Mouse (Mus musculus): ENCODE results near the gene Lexm. TPM values are rescaled to one million over a fixed set of nuclear protein-coding genes. Genes with fewer than 3 reads are reported as not detected.

Lexm gene
- total and polyA plus RNA-seq, 3 experiments = not detected

GRCm38 (mm10) chr4:106542211-106542610, 74.8 kb downstream of the Lexm start:
- no peak for DNase-seq

GRCm38 (mm10) chr4:106541491-106541890, 75.5 kb downstream of the Lexm start:
- DNase-seq = no peak

Other genes with a start within 250 kb of the Lexm start
- gene Pcsk9, start 152.9 kb downstream of the Lexm start, total RNA-seq (2021) = under 1 TPM in 1 of 2 experiments, not detected in 1; 0.12 TPM
- 0.23 and 0.31 TPM in 2 replicates for gene Pcsk9, start 152.9 kb downstream of the Lexm start, polyA plus RNA-seq (2012; rRNA removed)
- not detected for gene Bsnd, start 125.0 kb downstream of the Lexm start, total RNA-seq (2021)
- 0.07 and 0.08 TPM in 2 replicates for gene Bsnd, start 125.0 kb downstream of the Lexm start, polyA plus RNA-seq (2012; rRNA removed)
- gene Dhcr24, start 56.2 kb downstream of the Lexm start, total RNA-seq (2021) = 100 to 1,000 TPM in 1 of 2 experiments, 10 to 100 TPM in 1; 86.6 to 366 TPM
- gene Dhcr24, start 56.2 kb downstream of the Lexm start, polyA plus RNA-seq (2012; rRNA removed) = 253 and 508 TPM in 2 replicates
- under 1 TPM in 1 of 2 experiments, not detected in 1; 0.12 TPM for gene Ttc22, start 5.2 kb upstream of the Lexm start, total RNA-seq (2021)
- 0.04 TPM in 1 of 2 replicates, not detected in the other for gene Ttc22, start 5.2 kb upstream of the Lexm start, polyA plus RNA-seq (2012; rRNA removed)
- gene Pars2, start 33.8 kb upstream of the Lexm start, total RNA-seq (2021) = 1 to 10 TPM; 3.6 to 8.9 TPM
- gene Pars2, start 33.8 kb upstream of the Lexm start, polyA plus RNA-seq (2012; rRNA removed) = 5.2 and 10.3 TPM in 2 replicates
- gene Ttc4, start 61.7 kb upstream of the Lexm start, total RNA-seq (2021) = 10 to 100 TPM; 21.2 to 27.5 TPM
- gene Ttc4, start 61.7 kb upstream of the Lexm start, polyA plus RNA-seq (2012; rRNA removed) = 28.3 and 28.6 TPM in 2 replicates
- gene Mroh7, start 113.7 kb upstream of the Lexm start, total RNA-seq (2021) = 1 to 10 TPM in 1 of 2 experiments, under 1 TPM in 1; 0.83 to 1.4 TPM
- 3.1 and 5.1 TPM in 2 replicates for gene Mroh7, start 113.7 kb upstream of the Lexm start, polyA plus RNA-seq (2012; rRNA removed)
- under 1 TPM; 0.23 to 0.45 TPM for gene Fam151a, start 116.6 kb upstream of the Lexm start, total RNA-seq (2021)
- gene Fam151a, start 116.6 kb upstream of the Lexm start, polyA plus RNA-seq (2012; rRNA removed) = 0.18 TPM in 1 of 2 replicates, not detected in the other
- gene Acot11, start 187.8 kb upstream of the Lexm start, total RNA-seq (2021) = 10 to 100 TPM; 46.7 to 84.2 TPM
- gene Acot11, start 187.8 kb upstream of the Lexm start, polyA plus RNA-seq (2012; rRNA removed) = 21.2 and 23.2 TPM in 2 replicates